Mouse (Mus musculus): Measurements from ENCODE around the gene Tmcc3.

- TF ChIP-seq CTCF (IDR thresholded peaks at IDR 0.05; ENCODE audit: insufficient read depth, low read depth, low read length): no peak
- TF ChIP-seq POLR2A (IDR thresholded peaks at IDR 0.05; ENCODE audit: insufficient read depth, low read depth, low read length): no peak
These were observed 48.5 kb upstream of the Tmcc3 start for GRCm38 (mm10) chr10:94263211-94263610.
